Mouse (Mus musculus): ENCODE results near the gene Chrnd. TPM values are rescaled to one million over a fixed set of nuclear protein-coding genes. Genes with fewer than 3 reads are reported as not detected.

Chrnd gene
- polyA plus RNA-seq, 1 experiment from 2014 or later, result not detected

DNA sequence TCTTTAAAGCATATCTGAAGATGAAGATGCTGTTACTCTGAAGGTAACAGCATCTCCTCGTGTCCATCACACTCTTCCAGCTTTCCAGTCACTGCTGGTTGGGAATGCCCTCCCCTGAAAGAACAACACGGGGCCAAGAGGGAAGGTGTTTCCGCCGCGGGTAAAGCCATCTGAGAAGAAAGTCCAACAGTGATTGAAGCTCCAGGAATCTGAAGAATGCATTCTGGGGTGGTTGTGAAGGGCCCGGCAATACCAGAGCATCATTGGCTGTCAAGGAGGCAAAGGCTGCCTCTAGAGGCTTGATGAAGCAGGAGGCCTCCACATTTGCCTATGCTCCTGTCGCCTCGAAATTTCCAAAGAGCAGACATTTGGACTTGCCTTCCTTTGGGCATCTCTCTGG, 48.6 kb downstream of the Chrnd start:
- 94% methylated on average over 6 of the region's 8 CpGs for WGBS (ENCODE audit: missing documents)
- peaks cover 31% of the 10 kb centered on the region for H3K36me3 ChIP-seq (ENCODE audit: inconsistent target)
- H3K4me3 ChIP-seq (ENCODE audit: inconsistent target), result no peak overlapping the region
- no peaks in the 10 kb centered on the region for H3K79me2 ChIP-seq (ENCODE audit: inconsistent target)
- no peak overlapping the region for H3K27ac ChIP-seq

DNA sequence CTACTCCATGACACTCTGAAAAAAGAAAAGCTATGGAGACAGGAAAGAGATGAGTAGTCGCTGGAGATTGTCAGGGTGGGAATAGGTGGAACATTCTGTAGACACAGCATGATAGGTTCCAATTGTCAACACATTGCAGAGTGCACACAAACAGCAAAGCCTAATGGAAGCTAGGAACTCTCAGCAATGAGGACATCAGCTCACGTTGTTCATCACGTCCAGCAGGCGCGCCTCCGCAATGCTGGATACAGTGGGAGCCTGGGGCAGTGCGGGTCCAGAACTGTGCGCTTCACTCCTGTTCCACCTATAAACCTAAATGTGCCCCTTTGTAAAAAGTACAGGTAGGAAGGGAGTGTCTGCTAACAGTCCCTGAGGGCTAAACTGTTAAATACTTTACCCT, 52.6 kb downstream of the Chrnd start:
- Histone ChIP-seq H3K36me3 (ENCODE audit: inconsistent target) (peaks cover 8% of the 10 kb centered on the region), H3K27ac (no peak overlapping the region), H3K79me2 (ENCODE audit: inconsistent target) (no peaks in the 10 kb centered on the region), H3K4me3 (ENCODE audit: inconsistent target) (no peak overlapping the region)
- 97% methylated on average over 7 of the region's 8 CpGs for WGBS (ENCODE audit: missing documents)

DNA sequence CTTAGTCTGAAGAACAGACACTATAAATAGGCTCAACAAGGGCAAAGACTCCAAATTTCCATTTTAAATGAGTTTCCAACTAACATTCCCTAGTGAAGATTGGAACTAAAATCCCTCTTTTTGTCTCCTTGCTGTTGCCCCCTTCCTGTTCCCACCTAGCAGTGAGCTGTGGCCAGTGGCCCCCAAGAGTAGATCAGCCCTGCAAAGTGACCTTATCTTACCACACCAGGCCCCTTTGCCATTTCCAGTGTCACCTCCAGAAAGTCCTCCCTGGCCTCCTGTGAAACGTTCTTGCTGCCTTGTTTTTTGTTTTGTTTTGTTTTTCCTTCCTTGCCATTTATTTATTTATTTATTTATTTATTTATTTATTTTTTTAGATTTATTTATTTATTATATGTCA, 55.0 kb downstream of the Chrnd start:
- WGBS (ENCODE audit: missing documents), result 13% methylated on average over 1 of the region's 1 CpGs
- H3K4me3 ChIP-seq (ENCODE audit: inconsistent target), result no peak overlapping the region
- no peaks in the 10 kb centered on the region for H3K79me2 ChIP-seq (ENCODE audit: inconsistent target)
- no peak overlapping the region for H3K27ac ChIP-seq
- no peaks in the 10 kb centered on the region for H3K36me3 ChIP-seq (ENCODE audit: inconsistent target)

DNA sequence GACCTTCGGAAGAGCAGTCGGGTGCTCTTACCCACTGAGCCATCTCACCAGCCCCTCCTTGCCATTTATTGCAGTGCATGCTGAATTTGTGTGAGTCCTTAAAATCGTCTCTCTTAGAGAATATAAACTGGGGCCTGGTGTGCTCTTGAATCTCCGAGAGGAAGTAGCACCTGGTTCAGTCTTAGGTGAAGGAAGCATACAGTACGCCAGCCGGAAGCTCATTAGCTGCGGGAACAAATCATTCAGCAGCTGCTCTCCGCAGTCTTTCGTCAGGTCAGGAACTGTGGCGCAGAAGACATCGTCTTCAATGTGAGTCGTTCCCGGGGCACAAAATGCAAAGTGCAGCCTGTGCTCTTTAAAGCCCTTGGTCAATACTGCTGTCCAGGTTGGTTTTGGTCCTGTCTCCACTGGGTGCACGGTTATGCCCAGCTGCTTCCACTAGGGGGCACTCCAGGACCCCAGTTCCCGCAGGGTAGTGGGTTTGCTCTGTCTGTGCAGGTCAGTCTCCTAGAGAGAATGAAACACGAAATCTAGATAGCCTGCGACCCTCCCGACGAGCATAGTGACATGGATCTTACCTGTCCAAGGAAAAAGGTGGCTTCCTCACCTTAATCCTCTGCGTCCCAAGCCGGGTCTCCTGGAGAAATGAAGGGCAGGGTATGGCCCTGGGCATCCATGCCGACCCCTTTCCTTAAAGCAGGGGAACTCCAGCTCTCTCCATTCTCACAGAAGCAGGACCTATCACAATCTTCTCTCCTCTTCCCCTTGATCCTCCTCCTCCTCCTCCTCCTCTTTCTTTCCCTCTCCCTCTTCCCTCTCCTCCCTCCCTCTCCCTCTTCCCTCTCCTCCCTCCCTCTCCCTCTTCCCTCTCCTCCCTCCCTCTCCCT, 55.8 kb downstream of the Chrnd start:
- WGBS (ENCODE audit: missing documents), result 26% methylated on average over 22 of the region's 22 CpGs
- no peak overlapping the region for H3K4me3 ChIP-seq (ENCODE audit: inconsistent target)

More for the DNA sequence above, 55.8 kb downstream of the Chrnd start:
- H3K36me3 ChIP-seq (ENCODE audit: inconsistent target), result no peaks in the 10 kb centered on the region
- no peak overlapping the region for H3K27ac ChIP-seq
- H3K79me2 ChIP-seq (ENCODE audit: inconsistent target), result no peaks in the 10 kb centered on the region

Other genes with a start within 250 kb of the Chrnd start
- not detected in 3 replicates for gene Alppl2, start 100.7 kb upstream of the Chrnd start, polyA plus RNA-seq (2018)
- not detected in 3 replicates for gene Alpi, start 89.0 kb upstream of the Chrnd start, polyA plus RNA-seq (2018)
- not detected in 3 replicates for gene Akp3, start 65.6 kb upstream of the Chrnd start, polyA plus RNA-seq (2018)
- gene Ecel1, start 34.1 kb upstream of the Chrnd start, polyA plus RNA-seq (2018), result not detected in 3 replicates
- gene Prss56, start 7.3 kb upstream of the Chrnd start, polyA plus RNA-seq (2018), result not detected in 3 replicates
- gene Chrng, start 14.1 kb downstream of the Chrnd start, polyA plus RNA-seq (2018), result 0.24 TPM in 1 of 3 replicates, not detected in the others
- gene Eif4e2, start 23.3 kb downstream of the Chrnd start, polyA plus RNA-seq (2018), result 76.8 to 143 TPM (median 95.4 TPM) in 3 replicates
- 0.13 TPM in 1 of 3 replicates, not detected in the others for gene Efhd1, start 73.8 kb downstream of the Chrnd start, polyA plus RNA-seq (2018)
- gene Gigyf2, start 136.4 kb downstream of the Chrnd start, polyA plus RNA-seq (2018), result 29.7 to 74.5 TPM (median 34.2 TPM) in 3 replicates
- gene Kcnj13, start 204.1 kb downstream of the Chrnd start, polyA plus RNA-seq (2018), result not detected in 3 replicates

All from macrophage (primary cell).